Mouse (Mus musculus): ENCODE results near the gene Eml6. TPM values are rescaled to one million over a fixed set of nuclear protein-coding genes. Genes with fewer than 3 reads are reported as not detected.
A peak's percentile ranks its signal among the peaks of the same experiment; 100 is the strongest.
"Not testable (repeated sequence)": the region's sequence is repeated elsewhere in the genome, so short reads cannot be mapped to it uniquely, and the experiment has no call there.

The Eml6 gene
- polyA plus RNA-seq, 1 experiment = 1.2 TPM

DNA sequence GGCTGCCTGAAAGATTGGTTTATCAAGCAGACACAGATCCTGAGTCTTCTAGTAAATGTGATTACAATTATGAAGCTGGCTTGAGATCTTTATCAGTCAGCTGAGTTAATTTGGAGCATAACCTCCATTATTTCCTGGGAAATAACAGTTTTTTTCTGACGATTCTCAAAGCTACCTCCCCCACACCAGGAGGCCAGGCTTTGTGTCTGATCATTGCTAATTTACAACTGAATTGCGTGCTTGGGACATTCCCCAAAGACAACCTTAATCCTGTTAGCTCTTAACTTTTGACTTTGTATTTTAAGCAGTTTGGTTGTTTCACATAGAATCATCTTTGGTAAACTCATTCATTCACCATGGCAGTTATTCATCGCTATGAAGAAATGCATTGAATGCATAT lies 148.6 kb downstream of the Eml6 start:
- no peak overlapping the region for H3K4me3 ChIP-seq (replicated peaks; ENCODE audit: control insufficient read depth, low read depth, low read length)
- WGBS = 81% methylated on average over 3 of the region's 3 CpGs
- no peaks in the 10 kb centered on the region for H3K4me1 ChIP-seq (ENCODE audit: control insufficient read depth, insufficient read depth, low read length)
- TF ChIP-seq CTCF (IDR thresholded peaks at IDR 0.05; ENCODE audit: control insufficient read depth, insufficient read depth, low read length) (no peak), POLR2A (IDR thresholded peaks at IDR 0.05; ENCODE audit: borderline replicate concordance, control insufficient read depth, low read depth, low read length) (no peak)
- no peak overlapping the region for H3K27ac ChIP-seq (ENCODE audit: control insufficient read depth, insufficient read depth, low read depth, low read length, poor library complexity)

DNA sequence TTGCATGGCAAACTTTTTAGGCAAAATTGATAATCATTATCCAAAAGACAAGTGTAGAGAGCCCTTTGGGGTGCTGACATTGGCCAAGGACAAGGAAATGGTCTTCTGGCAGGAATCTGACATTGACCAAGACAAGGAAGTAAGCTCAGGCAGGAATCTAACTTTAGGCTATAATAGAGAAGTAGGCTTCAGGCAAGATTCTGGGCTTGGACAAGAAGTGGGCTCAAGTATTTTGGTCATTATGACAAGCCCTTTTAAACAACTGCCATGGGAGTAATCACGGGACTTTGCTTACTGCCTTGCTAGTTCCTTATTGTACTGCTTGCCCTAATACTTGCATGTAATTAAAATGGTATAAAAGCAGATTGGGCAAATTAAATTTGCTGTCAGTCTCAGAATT lies 151.1 kb downstream of the Eml6 start:
- not testable (repeated sequence) for H3K27ac ChIP-seq (ENCODE audit: control insufficient read depth, insufficient read depth, low read depth, low read length, poor library complexity); H3K4me3 ChIP-seq (replicated peaks; ENCODE audit: control insufficient read depth, low read depth, low read length)
- WGBS = 78% methylated on average over 1 of the region's 1 CpGs

DNA sequence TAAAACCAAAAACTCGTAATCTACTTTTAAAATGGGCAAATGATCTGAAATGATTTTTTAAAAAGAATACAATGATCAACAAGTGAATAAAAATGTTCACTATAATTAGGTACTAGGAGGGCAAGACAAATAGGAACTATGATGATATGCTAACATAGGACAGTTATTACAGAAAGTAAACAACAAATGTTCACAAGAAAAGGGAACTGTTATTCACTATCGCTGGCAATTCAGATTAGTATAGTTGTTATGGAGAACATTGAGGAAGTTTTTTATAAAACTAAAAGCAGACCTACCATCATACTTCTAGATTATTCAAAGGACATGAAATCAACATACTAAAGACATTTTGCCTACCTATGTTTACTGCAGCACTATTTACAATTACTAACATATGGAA lies 155.7 kb downstream of the Eml6 start:
- Histone ChIP-seq H3K4me3 (replicated peaks; ENCODE audit: control insufficient read depth, low read depth, low read length) (no peak overlapping the region), H3K27ac (ENCODE audit: control insufficient read depth, insufficient read depth, low read depth, low read length, poor library complexity) (no peak overlapping the region), H3K4me1 (ENCODE audit: control insufficient read depth, insufficient read depth, low read length) (no peaks in the 10 kb centered on the region)
- WGBS = 72% methylated on average over 2 of the region's 2 CpGs
- TF ChIP-seq CTCF (IDR thresholded peaks at IDR 0.05; ENCODE audit: control insufficient read depth, insufficient read depth, low read length) (no peak), POLR2A (IDR thresholded peaks at IDR 0.05; ENCODE audit: borderline replicate concordance, control insufficient read depth, low read depth, low read length) (no peak)

More for the DNA sequence above, 151.1 kb downstream of the Eml6 start:
- not testable (repeated sequence) for H3K4me1 ChIP-seq (ENCODE audit: control insufficient read depth, insufficient read depth, low read length)

DNA sequence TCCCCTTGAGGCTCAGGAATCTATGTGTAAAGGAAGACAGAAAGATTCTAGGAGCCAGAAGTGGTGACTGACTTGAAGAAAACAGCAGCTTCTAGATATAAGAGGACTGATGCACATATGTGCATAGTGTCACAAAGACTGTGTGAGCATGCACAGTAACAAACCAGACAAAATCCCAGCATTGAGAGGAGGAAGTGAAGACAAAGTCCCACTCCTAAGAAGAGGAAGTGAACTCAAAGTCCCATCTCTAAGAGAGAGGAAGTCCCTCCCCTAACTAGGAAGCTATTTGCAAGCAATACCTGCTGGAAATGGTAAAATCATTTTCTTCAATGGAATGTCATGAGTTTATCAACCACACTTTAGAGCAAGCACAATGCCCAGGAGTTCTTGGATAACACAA lies 161.6 kb downstream of the Eml6 start:
- H3K27ac ChIP-seq (ENCODE audit: control insufficient read depth, insufficient read depth, low read depth, low read length, poor library complexity) = no peak overlapping the region
- no peak overlapping the region for H3K4me3 ChIP-seq (replicated peaks; ENCODE audit: control insufficient read depth, low read depth, low read length)

DNA sequence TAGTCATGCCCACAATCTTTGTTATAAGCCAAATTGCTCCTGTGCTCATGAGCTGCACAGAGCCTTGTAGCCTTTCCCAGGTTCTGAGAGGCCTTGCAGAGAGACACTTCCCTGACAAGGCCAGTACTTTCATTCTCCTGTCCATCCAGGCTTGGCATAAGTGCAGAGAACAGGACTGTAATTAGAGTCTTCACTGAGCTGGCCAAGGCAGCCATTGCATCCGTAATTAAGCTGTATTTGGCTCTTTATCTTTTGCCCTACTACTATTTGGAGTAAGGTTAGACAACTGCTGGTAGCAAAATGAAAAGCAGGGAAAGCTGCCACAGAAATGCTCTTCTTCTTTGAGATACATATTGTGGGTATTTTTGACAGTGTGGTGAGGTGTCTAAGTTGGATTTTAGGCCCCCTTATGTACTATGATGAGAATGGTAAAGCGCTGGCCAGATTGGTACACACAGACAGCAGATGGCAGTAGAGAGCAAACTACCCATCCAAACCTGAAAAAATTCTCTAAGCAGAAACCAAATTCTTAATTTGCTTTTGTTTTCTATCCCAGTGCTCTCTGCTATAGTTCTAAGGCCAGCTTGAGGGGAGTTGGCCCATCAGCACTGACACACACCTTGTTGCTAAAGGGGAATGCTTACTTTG lies 164.0 kb downstream of the Eml6 start:
- Histone ChIP-seq H3K4me3 (replicated peaks; ENCODE audit: control insufficient read depth, low read depth, low read length) (no peak overlapping the region), H3K4me1 (ENCODE audit: control insufficient read depth, insufficient read depth, low read length) (no peaks in the 10 kb centered on the region), H3K27ac (ENCODE audit: control insufficient read depth, insufficient read depth, low read depth, low read length, poor library complexity) (no peak overlapping the region)
- peak; percentile 24; the same call in 1 of the 2 replicates for TF ChIP-seq CTCF (IDR thresholded peaks at IDR 0.05; ENCODE audit: control insufficient read depth, insufficient read depth, low read length)
- TF ChIP-seq POLR2A (IDR thresholded peaks at IDR 0.05; ENCODE audit: borderline replicate concordance, control insufficient read depth, low read depth, low read length) = no peak
- 55% methylated on average over 2 of the region's 2 CpGs for WGBS

More for the DNA sequence above, 161.6 kb downstream of the Eml6 start:
- TF ChIP-seq POLR2A (IDR thresholded peaks at IDR 0.05; ENCODE audit: borderline replicate concordance, control insufficient read depth, low read depth, low read length) (no peak), CTCF (IDR thresholded peaks at IDR 0.05; ENCODE audit: control insufficient read depth, insufficient read depth, low read length) (no peak)
- H3K4me1 ChIP-seq (ENCODE audit: control insufficient read depth, insufficient read depth, low read length) = no peaks in the 10 kb centered on the region

DNA sequence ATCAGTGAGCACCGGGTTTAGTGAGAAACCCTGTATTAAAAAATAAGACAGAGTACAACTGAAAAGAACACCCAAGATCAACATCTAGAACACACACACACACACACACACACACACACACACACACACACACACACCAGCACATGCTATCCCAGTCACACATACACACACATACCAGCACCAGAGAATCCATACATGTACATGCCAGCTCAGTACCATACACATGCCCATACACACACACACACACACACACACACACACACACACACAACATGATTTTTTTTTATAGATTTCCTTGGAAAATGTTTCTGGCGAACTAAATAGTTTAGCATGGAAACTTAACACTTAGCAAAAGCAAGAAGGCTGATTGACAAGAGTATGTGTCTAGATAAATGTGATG lies 164.8 kb downstream of the Eml6 start:
- Histone ChIP-seq H3K4me1 (ENCODE audit: control insufficient read depth, insufficient read depth, low read length) (no peaks in the 10 kb centered on the region), H3K27ac (ENCODE audit: control insufficient read depth, insufficient read depth, low read depth, low read length, poor library complexity) (no peak overlapping the region), H3K4me3 (replicated peaks; ENCODE audit: control insufficient read depth, low read depth, low read length) (no peak overlapping the region)
- 74% methylated on average over 2 of the region's 2 CpGs for WGBS
- TF ChIP-seq POLR2A (IDR thresholded peaks at IDR 0.05; ENCODE audit: borderline replicate concordance, control insufficient read depth, low read depth, low read length) (no peak), CTCF (IDR thresholded peaks at IDR 0.05; ENCODE audit: control insufficient read depth, insufficient read depth, low read length) (no peak)

DNA sequence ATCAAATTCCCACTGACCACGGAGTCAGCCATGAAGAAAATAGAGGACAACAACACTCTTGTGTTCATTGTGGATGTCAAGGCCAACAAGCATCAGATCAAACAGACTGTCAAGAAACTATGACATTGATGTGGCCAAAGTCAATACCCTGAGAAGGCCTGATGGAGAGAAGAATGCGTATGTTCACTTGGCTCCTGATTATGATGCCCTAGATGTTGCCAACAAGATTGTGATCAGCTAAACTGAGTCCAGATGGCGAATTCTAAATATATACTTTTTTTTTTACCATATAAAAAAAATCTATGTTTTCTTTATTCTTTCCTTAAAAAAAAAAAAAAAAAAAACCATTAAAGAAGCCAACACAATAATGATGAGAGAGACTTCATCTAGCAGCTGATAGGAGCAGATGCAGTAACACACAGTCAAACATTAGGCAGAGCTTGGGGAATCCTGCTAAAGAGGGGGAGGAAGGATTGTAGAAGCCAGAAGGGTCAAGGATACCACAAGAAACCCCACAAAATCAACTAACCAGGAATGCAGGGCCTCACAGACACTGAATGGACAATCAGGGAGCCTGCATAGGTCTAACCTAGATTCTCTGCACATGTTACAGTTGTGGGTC lies 185.1 kb downstream of the Eml6 start:
- WGBS = 80% methylated on average over 3 of the region's 3 CpGs
- no peak for TF ChIP-seq POLR2A (IDR thresholded peaks at IDR 0.05; ENCODE audit: borderline replicate concordance, control insufficient read depth, low read depth, low read length)
- no peak for TF ChIP-seq CTCF (IDR thresholded peaks at IDR 0.05; ENCODE audit: control insufficient read depth, insufficient read depth, low read length)
- no peak overlapping the region for H3K4me3 ChIP-seq (replicated peaks; ENCODE audit: control insufficient read depth, low read depth, low read length)
- no peaks in the 10 kb centered on the region for H3K4me1 ChIP-seq (ENCODE audit: control insufficient read depth, insufficient read depth, low read length)
- no peak overlapping the region for H3K27ac ChIP-seq (ENCODE audit: control insufficient read depth, insufficient read depth, low read depth, low read length, poor library complexity)

DNA sequence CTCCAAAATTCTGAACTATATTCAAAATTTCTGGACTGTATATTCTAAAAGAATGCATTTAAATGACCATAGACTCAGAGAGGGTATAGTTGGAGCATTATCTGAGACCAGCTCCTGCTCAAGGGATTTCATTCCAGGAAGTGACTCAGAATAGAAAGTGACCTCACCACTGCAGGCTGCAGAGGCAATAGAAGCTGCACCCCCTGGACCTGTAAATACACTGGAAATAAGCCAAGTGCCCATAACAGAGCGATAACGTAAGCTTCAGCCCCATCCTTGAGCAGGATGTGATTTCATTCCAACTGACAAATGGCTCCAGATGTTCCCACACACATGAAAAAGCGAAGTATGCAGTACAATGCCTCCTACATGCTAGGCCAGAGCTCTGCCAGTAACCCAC lies 186.1 kb downstream of the Eml6 start:
- H3K27ac ChIP-seq (ENCODE audit: control insufficient read depth, insufficient read depth, low read depth, low read length, poor library complexity) = no peak overlapping the region
- 59% methylated on average over 3 of the region's 3 CpGs for WGBS
- TF ChIP-seq POLR2A (IDR thresholded peaks at IDR 0.05; ENCODE audit: borderline replicate concordance, control insufficient read depth, low read depth, low read length) = no peak
- TF ChIP-seq CTCF (IDR thresholded peaks at IDR 0.05; ENCODE audit: control insufficient read depth, insufficient read depth, low read length) = no peak
- H3K4me3 ChIP-seq (replicated peaks; ENCODE audit: control insufficient read depth, low read depth, low read length) = no peak overlapping the region
- no peaks in the 10 kb centered on the region for H3K4me1 ChIP-seq (ENCODE audit: control insufficient read depth, insufficient read depth, low read length)

DNA sequence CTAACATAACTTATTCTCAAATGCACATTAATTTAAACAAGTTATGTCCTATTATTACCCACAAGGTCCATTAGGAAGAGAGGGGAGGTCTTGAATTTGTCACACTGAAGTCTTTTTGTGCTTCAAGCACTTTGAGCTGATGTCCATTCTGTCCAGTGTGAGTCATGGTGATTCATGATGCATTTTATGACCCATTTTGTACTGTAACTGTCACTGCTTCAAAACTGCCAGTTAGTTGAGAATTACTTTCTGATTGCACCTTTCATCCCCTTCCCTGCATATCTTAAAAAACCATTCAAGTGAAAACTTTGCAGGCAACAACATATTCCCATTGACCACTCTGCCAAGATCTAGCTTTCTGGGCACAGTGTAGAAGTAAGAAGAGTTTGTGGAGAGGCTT lies 188.8 kb downstream of the Eml6 start:
- Histone ChIP-seq H3K4me1 (ENCODE audit: control insufficient read depth, insufficient read depth, low read length) (no peaks in the 10 kb centered on the region), H3K4me3 (replicated peaks; ENCODE audit: control insufficient read depth, low read depth, low read length) (no peak overlapping the region), H3K27ac (ENCODE audit: control insufficient read depth, insufficient read depth, low read depth, low read length, poor library complexity) (no peak overlapping the region)
- no peak for TF ChIP-seq POLR2A (IDR thresholded peaks at IDR 0.05; ENCODE audit: borderline replicate concordance, control insufficient read depth, low read depth, low read length)

All from bone marrow, adult 2 months (tissue).